In the genomic region with DNA sequence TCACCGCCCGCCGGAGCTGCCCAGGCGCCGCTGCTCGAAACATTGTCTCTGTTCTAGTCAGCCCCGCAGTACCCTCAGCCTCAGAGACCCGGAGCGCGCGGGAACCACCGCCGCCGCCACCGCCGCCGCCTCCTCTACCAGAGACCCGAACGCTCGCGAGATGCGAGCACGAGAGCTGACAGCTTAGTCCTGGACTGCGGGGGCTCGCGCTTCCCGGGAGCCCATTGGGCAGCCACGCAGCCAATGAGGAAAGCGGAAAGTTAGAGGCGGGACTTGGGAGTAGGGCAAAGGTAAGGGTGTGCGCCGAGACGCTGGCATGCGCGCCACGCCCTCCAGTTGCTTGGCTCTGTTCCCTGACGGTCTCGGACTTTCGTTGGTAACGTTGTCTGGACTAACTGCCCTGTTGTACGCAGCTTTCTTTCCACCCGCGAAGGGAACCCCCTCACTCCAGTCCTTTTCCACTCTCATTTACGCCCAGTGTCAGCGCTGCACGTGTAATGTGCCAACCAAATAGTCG, we compare ENCODE assay signal across 8 mouse cellular contexts. TPM values are rescaled to one million over a fixed set of nuclear protein-coding genes. Genes with fewer than 3 reads are reported as not detected.
DNase-seq lines count a peak whose midpoint lies in the region; ATAC-seq and TF ChIP-seq lines count a peak whose summit lies in the region.

A gene (minus strand): TSS at position 217 of the 517 bp plus-strand sequence.

- peaks cover 13% of the 10 kb centered on the region for H3K27me3 ChIP-seq in megakaryocyte, embryonic 14.5 days (replicated peaks)

- peak within 1 kb of the TSS; percentile 46 for H3K4me3 ChIP-seq in cortical plate, adult 2 months (ENCODE audit: insufficient read depth, low read length)
- H3K4me3 ChIP-seq in megakaryocyte, embryonic 14.5 days (replicated peaks) = peak within 1 kb of the TSS; percentile 100

- TF ChIP-seq POLR2A in cortical plate, adult 2 months (IDR thresholded peaks at IDR 0.05; ENCODE audit: extremely low read depth, insufficient read depth, low read length) = no peak; the same call in 1 of the 2 replicates

- TF ChIP-seq CTCF in cortical plate, adult 2 months (IDR thresholded peaks at IDR 0.05; ENCODE audit: extremely low read depth, insufficient read depth, low read length) = no peak

- peaks cover 4% of the 10 kb centered on the region for H3K36me3 ChIP-seq in megakaryocyte, embryonic 14.5 days (replicated peaks; ENCODE audit: low read length)

- peaks cover 8% of the 10 kb centered on the region; the same call in 1 of the 2 replicates for H3K9me3 ChIP-seq in megakaryocyte, embryonic 14.5 days

- ATAC-seq in activated CD4-positive, CD25-positive, alpha-beta regulatory T cell, adult 4 months = peak; percentile 99

- peak within 1 kb of the TSS; percentile 39 for H3K27ac ChIP-seq in cortical plate, adult 2 months (ENCODE audit: insufficient read depth, low read length)

- DNase-seq in gastrocnemius, adult 8-10 months (ENCODE audit: low spot score in 2 of 2) = peak; percentile 87 to 94
- peak; percentile 89 for DNase-seq in hindlimb bud, embryonic 11.5 days (ENCODE audit: extremely low spot score, low read depth, low spot score)
- DNase-seq in left cerebral cortex, adult 8-10 months (ENCODE audit: low spot score in 2 of 2) = peak; percentile 84 to 94
- DNase-seq in right cerebral cortex, postnatal 10 days (ENCODE audit: low spot score in 2 of 2) = peak; percentile 97
- peak; percentile 91 for DNase-seq in urinary bladder, postnatal 25 days (ENCODE audit: low spot score)

- H3K4me1 ChIP-seq in cortical plate, adult 2 months (ENCODE audit: control insufficient read depth, insufficient read depth, low read length) = no peaks in the 10 kb centered on the region
- peaks cover 28% of the 10 kb centered on the region for H3K4me1 ChIP-seq in megakaryocyte, embryonic 14.5 days

RNA-seq across cellular contexts. Expression of the gene that starts here (rescaled TPM):
- 100 to 1,000 TPM; 148 to 164 TPM for polyA plus RNA-seq in activated CD4-positive, CD25-positive, alpha-beta regulatory T cell, adult 4 months (2017; shearing (Covaris generic))
- polyA plus RNA-seq in cortical plate, adult 2 months (2012; rRNA removed) = 41.6 and 42.6 TPM in 2 replicates
- 100 to 1,000 TPM; 216 to 259 (median 240) TPM for total RNA-seq in gastrocnemius, adult 8-10 months (2022)
- 10 to 100 TPM; 40.7 to 41.7 (median 41.1) TPM for total RNA-seq in left cerebral cortex, adult 8-10 months (2022)
- 5.0 and 30.7 TPM in 2 replicates for polyA plus RNA-seq in megakaryocyte, embryonic 14.5 days (2012; ENCODE audit: insufficient read depth, low replicate concordance)

Comparison
In these comparisons a context has a peak if more than half of its experiments do, and no peak if none do; other contexts are left out.
1. Peak in every context shown above with its lines: DNase-seq, ATAC-seq, H3K4me3 ChIP-seq and H3K27ac ChIP-seq.
2. RNA of the gene that starts here (total RNA-seq): 216 to 259 TPM in gastrocnemius, adult 8-10 months; 40.7 to 41.7 TPM in left cerebral cortex, adult 8-10 months; every median in the first group is over 4 times any median in the second.